Mouse (Mus musculus): ENCODE results near the gene Plekha7.

DNA sequence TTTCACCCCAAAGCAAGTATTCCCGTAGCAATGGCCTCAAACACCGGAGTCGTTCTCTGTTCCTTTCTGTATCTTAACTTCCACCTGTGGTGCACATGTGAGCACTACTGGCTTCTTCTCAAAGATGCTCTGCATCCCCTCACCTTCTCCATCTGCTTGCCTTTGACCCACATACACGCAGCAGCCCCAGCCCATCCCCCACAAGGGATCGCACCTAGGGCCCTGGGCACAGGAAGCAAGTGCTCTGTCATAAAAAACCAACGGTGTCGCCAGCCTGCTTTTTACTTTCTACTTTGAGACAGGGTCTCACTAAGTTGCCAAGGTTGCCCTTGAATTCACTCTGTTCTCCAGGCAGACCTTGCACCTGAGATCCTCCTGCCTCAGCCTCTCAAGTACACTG is 113.2 kb downstream of the Plekha7 start:
- TF ChIP-seq CTCF (IDR thresholded peaks at IDR 0.05; ENCODE audit: insufficient read depth, low read depth, low read length) (no peak), POLR2A (IDR thresholded peaks at IDR 0.05; ENCODE audit: insufficient read depth, low read depth, low read length) (no peak)

Data from olfactory bulb, adult 2 months (tissue).